Mouse (Mus musculus) lung, embryonic 14.5 days (tissue): ENCODE data around the gene Gpr18. TPM values are rescaled to one million over a fixed set of nuclear protein-coding genes. Genes with fewer than 3 reads are reported as not detected.

Experiments used
- ATAC-seq: fragments of 200-750 bp; cut with Nextera tagmentation; 2 replicates; pipeline ENCODE4 v1.8.0; 2017; ENCODE audit warnings: mild to moderate bottlenecking, moderate TSS enrichment, moderate library complexity; ENCODE audit not compliant: insufficient read depth
- DNase-seq: peaks from one replicate; pipeline ENCODE4 v3.0.0-alpha.2; 2015
- H3K27ac ChIP-seq: fragments of 300-500 bp; sonication (generic); 2 replicates; pipeline ENCODE4 v1.5.1; 2014; ENCODE audit warnings: low read depth, mild to moderate bottlenecking, moderate library complexity
- H3K27me3 ChIP-seq: fragments of 300-500 bp; sonication (generic); 2 replicates; pipeline ENCODE4 v1.6.1; 2014; ENCODE audit warnings: low read length, control low read depth; ENCODE audit not compliant: insufficient read depth
- H3K36me3 ChIP-seq: fragments of 300-500 bp; sonication (generic); 2 replicates; pipeline ENCODE4 v1.6.1; 2014; ENCODE audit warnings: control low read depth; ENCODE audit not compliant: insufficient read depth
- H3K4me1 ChIP-seq: fragments of 300-500 bp; sonication (generic); 2 replicates; pipeline ENCODE4 v1.6.1; 2014; ENCODE audit warnings: antibody characterized with exemption, control low read depth; ENCODE audit not compliant: insufficient read depth
- H3K4me2 ChIP-seq: fragments of 300-500 bp; sonication (generic); 2 replicates; pipeline ENCODE4 v1.6.1; 2014; ENCODE audit warnings: mild to moderate bottlenecking
- H3K4me3 ChIP-seq: fragments of 300-500 bp; sonication (generic); 2 replicates; pipeline ENCODE4 v1.5.1; 2014; ENCODE audit warnings: low read depth, low read length
- H3K9ac ChIP-seq: fragments of 300-500 bp; sonication (generic); 2 replicates; pipeline ENCODE4 v1.6.1; 2014
- H3K9me3 ChIP-seq: fragments of 300-500 bp; sonication (generic); 2 replicates; pipeline ENCODE4 v1.6.1; 2016; ENCODE audit warnings: low read depth, low read length, control low read depth
- CTCF ChIP-seq: IDR thresholded peaks from 2 replicates; pipeline ENCODE4 v1.5.1; 2016; ENCODE audit warnings: antibody characterized with exemption, low read depth
- WGBS: fragments of 180-500 bp; shearing (Covaris S2); extraction: QIAGEN DNeasy Blood & Tissue Kit; methylation state at CpG from one replicate; pipeline ENCODE4 v1.1.7; 2014; 5-methylcytosine and 5-hydroxymethylcytosine counted together
- polyA plus RNA-seq: library from polyadenylated mRNA; unstranded; fragments of >200 nt; fragmentation: Nextera tagmentation; extraction: Ambion mirVana; gene quantifications from 2 replicates; pipeline ENCODE4 v1.2.1, GENCODE M21; 2014

Gene Gpr18
- polyA plus RNA-seq, 1 experiment from 2014 or later, result 0.47 TPM

DNA sequence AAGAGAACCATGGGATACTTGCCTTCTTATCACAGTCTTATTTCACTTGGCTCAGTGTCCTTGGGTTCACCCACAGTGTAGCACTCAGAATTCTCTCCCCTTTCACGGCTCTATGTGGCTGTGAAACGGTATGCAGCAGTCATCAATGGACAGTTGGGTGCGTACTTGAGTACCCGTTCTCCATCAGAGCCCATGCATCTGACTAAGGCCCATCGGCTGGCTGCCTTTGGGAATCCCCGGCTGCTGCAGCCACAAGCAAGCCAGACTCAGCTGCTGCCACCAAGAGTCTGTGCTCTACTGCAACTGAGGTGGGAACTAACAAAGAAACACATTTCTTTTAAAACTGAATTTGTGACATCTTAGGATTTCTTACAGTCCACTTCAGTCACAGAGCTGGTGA lies 14.1 kb downstream of the Gpr18 start:
- Histone ChIP-seq H3K4me2 (no peak overlapping the region), H3K4me3 (no peak overlapping the region), H3K36me3 (peaks cover 17% of the 10 kb centered on the region; the same call in 1 of the 2 replicates), H3K27ac (no peak overlapping the region), H3K9ac (no peak overlapping the region), H3K9me3 (no peaks in the 10 kb centered on the region), H3K4me1 (no peaks in the 10 kb centered on the region), H3K27me3 (no peaks in the 10 kb centered on the region)
- ATAC-seq (no peak), DNase-seq (no peak)
- 88% methylated on average over 6 of the region's 6 CpGs for WGBS
- no peak for TF ChIP-seq CTCF

DNA sequence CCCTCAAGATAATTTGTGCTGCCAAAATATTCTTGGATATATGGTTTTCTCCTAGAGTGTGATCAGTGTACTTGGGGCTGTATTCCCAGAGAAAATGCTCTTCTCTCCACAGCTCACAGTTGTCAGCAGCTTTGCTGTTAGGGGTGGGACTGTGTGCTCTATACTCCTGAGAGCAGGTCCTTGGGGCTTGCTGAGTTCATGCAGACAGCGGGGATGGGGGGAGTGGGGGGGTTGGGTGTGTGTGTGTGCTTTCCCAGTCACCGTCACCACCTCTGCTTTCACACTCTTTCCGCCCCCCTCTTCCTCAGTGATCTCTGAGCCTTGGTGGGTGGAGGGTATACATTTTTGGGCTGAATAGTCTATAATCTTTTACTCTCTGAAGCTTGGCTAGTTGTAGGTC lies 16.5 kb downstream of the Gpr18 start:
- H3K4me1 ChIP-seq, result no peaks in the 10 kb centered on the region
- H3K36me3 ChIP-seq, result peaks cover 5% of the 10 kb centered on the region; the same call in 1 of the 2 replicates
- WGBS, result 50% methylated on average over 3 of the region's 3 CpGs

DNA sequence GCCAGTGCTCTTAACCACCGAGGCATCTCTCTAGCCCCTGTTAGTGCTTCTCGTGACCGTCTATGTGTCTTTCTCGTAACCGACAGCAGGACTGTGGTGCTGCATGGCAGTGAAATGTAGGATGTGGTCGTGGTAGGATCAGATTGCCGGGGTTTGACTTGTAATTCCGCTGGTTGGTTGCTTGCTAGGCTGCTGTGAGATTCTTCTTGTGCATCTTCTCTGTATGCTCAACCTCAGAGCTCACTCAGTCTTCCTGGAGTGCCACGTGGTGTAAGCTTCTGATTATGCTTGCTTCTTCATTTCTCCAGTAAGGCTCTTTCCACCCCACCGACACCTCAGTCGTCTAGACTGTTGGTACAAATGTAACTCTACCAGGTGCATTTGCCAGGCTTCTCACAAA lies 17.1 kb downstream of the Gpr18 start:
- H3K36me3 ChIP-seq, result peaks cover 5% of the 10 kb centered on the region; the same call in 1 of the 2 replicates
- DNase-seq (no peak), ATAC-seq (no peak)
- H3K4me2 ChIP-seq, result no peak overlapping the region
- H3K27me3 ChIP-seq, result no peaks in the 10 kb centered on the region
- 76% methylated on average over 11 of the region's 11 CpGs for WGBS
- no peak overlapping the region for H3K9ac ChIP-seq
- no peak overlapping the region for H3K27ac ChIP-seq
- no peaks in the 10 kb centered on the region for H3K4me1 ChIP-seq
- no peak overlapping the region for H3K4me3 ChIP-seq
- no peaks in the 10 kb centered on the region for H3K9me3 ChIP-seq
- no peak for TF ChIP-seq CTCF

More for the DNA sequence above, 16.5 kb downstream of the Gpr18 start:
- no peak overlapping the region for H3K4me3 ChIP-seq
- no peaks in the 10 kb centered on the region for H3K9me3 ChIP-seq
- H3K9ac ChIP-seq, result no peak overlapping the region
- H3K4me2 ChIP-seq, result no peak overlapping the region
- no peak for TF ChIP-seq CTCF
- no peak for ATAC-seq
- no peak overlapping the region for H3K27ac ChIP-seq
- no peaks in the 10 kb centered on the region for H3K27me3 ChIP-seq
- DNase-seq, result no peak

GRCm38 (mm10) chr14:121897773-121898172 lies 17.8 kb downstream of the Gpr18 start:
- no peak for DNase-seq
- WGBS, result 63% methylated on average over 2 of the region's 2 CpGs

GRCm38 (mm10) chr14:121896126-121897090 lies 19.2 kb downstream of the Gpr18 start:
- no peak overlapping the region for H3K27ac ChIP-seq
- H3K9me3 ChIP-seq, result no peaks in the 10 kb centered on the region
- H3K9ac ChIP-seq, result no peak overlapping the region
- ATAC-seq (no peak), DNase-seq (no peak)
- no peak for TF ChIP-seq CTCF
- WGBS, result 33% methylated on average over 6 of the region's 6 CpGs
- no peaks in the 10 kb centered on the region for H3K4me1 ChIP-seq
- H3K4me2 ChIP-seq, result no peak overlapping the region
- no peaks in the 10 kb centered on the region for H3K27me3 ChIP-seq
- peaks cover 2% of the 10 kb centered on the region; the same call in 1 of the 2 replicates for H3K36me3 ChIP-seq
- no peak overlapping the region for H3K4me3 ChIP-seq

More at GRCm38 (mm10) chr14:121897773-121898172, 17.8 kb downstream of the Gpr18 start:
- H3K9ac ChIP-seq, result no peak overlapping the region
- ATAC-seq, result no peak
- H3K36me3 ChIP-seq, result peaks cover 5% of the 10 kb centered on the region; the same call in 1 of the 2 replicates
- H3K4me3 ChIP-seq, result no peak overlapping the region
- no peaks in the 10 kb centered on the region for H3K4me1 ChIP-seq
- no peak for TF ChIP-seq CTCF
- H3K27me3 ChIP-seq, result no peaks in the 10 kb centered on the region
- H3K27ac ChIP-seq, result no peak overlapping the region
- H3K4me2 ChIP-seq, result no peak overlapping the region
- no peaks in the 10 kb centered on the region for H3K9me3 ChIP-seq

GRCm38 (mm10) chr14:121895316-121895715 lies 20.3 kb downstream of the Gpr18 start:
- WGBS, result 84% methylated on average over 4 of the region's 4 CpGs
- DNase-seq, result no peak
- TF ChIP-seq CTCF, result no peak
- Histone ChIP-seq H3K4me1 (no peaks in the 10 kb centered on the region), H3K27me3 (no peaks in the 10 kb centered on the region), H3K27ac (no peak overlapping the region), H3K4me3 (no peak overlapping the region), H3K9me3 (no peaks in the 10 kb centered on the region), H3K9ac (no peak overlapping the region), H3K36me3 (no peaks in the 10 kb centered on the region), H3K4me2 (no peak overlapping the region)
- no peak for ATAC-seq

GRCm38 (mm10) chr14:121894511-121895135 lies 21.0 kb downstream of the Gpr18 start:
- Histone ChIP-seq H3K4me1 (no peaks in the 10 kb centered on the region), H3K27ac (no peak overlapping the region), H3K36me3 (no peaks in the 10 kb centered on the region), H3K27me3 (no peaks in the 10 kb centered on the region), H3K9me3 (no peaks in the 10 kb centered on the region), H3K9ac (no peak overlapping the region), H3K4me3 (no peak overlapping the region), H3K4me2 (no peak overlapping the region)
- ATAC-seq (no peak), DNase-seq (no peak)
- TF ChIP-seq CTCF, result no peak
- WGBS, result 58% methylated on average over 5 of the region's 5 CpGs
